Mouse (Mus musculus) layer of hippocampus, adult 9-10 months (tissue): ENCODE data around the gene Flnb.

ENCODE experiments used
- DNase-seq: peaks from one replicate; pipeline ENCODE4 v3.0.0; 2022; ENCODE audit warnings: low spot score

Gene Flnb

GRCm38 (mm10) chr14:7863199-7863598, 45.4 kb downstream of the Flnb start:
- no peak for DNase-seq

GRCm38 (mm10) chr14:7863871-7864505, 46.2 kb downstream of the Flnb start:
- no peak for DNase-seq

DNA sequence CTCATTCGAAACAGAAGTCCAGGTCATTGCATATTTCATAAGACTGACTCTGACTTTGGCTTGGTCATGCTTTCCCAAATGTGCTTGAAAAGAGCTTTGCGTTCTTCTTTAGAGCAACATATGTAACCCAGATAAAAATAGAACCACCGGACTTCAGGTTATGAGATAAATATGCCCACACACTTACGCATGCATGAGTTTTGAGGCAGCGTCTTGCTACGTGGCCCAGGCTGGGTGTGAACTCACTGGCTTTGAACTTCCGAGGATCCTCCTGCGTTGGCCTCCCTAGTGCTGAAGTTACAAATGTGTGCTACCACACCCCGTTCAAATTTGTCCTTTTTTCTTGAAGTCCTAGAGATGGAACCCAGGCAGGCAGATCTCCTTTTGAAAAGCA, 46.7 kb downstream of the Flnb start:
- no peak for DNase-seq

DNA sequence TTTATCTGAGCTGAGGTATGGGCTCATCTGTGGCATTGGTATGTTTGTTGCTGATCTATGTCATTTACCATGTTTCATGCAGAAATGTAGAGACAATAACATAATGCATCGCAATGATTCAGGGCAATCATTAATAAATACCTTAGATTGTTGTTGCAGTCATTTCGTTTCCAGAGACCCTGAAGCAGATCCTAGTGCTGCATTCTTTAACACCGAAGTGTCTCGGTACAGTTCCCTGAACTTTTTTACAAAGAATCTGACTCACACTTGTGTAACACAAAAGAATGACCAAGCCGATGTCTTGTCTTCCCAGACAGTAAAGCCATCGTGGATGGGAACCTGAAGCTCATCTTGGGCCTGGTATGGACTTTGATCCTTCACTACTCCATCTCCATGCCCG, 49.5 kb downstream of the Flnb start:
- DNase-seq: no peak

DNA sequence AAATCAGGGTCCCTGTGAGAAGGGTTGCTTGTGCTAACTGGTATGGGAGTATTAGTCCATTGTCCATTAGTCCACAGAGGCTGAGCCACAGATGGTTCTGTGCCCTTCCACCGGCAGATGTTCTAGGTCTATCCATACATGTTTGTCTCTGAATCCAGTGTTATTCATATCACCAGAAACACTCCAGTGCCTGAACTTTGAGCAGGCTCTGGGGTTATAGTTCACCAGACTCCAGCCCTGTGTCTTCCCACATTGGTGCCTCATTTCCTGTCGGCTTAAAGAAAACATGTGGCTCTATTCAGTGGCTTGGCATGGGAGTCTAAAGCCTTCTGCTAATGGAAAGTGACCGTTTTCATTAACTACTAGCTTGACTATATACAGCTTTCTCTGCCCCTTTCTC, 50.1 kb downstream of the Flnb start:
- no peak for DNase-seq

- DNase-seq: no peak
These were observed 52.0 kb downstream of the Flnb start for GRCm38 (mm10) chr14:7869796-7870195.

DNA sequence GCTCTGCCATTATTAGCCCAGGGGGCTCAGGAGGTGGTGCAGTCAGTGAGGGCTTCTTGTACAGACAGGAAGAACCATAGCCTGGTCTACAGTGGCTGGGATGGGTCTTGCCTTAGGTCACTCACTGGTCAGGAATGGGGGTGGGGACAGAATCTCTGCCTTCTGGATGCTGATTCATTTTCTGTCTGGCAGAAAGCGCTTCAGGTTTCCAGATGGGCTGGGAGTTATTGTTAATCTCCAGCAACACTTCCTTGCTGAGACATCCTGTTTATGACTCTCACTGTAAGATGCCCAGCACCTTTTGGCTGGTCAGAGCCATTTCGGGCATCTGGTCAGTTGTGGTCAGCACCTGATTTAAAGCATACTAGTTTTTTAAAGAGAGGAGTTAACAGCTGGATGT, 55.8 kb downstream of the Flnb start:
- DNase-seq: no peak

DNA sequence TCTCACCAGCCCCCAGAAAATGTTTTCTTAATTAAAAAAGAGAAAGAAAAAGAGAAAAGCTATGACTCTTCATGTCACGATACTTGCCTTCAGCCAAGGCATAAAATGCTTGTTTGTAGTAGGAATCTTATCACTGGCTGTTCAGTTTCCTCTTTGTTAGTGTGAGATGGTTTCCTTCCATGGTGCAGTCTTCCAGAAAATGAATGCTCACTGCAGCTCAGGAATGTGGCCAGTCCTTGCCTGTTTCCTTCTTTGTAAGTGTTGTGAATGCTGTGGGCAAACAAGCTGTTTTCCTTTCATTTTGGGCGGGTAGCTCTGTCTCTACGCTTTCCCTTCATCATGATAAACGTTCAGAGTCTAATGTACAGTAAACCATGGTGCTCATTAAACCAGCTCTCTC, 56.7 kb downstream of the Flnb start:
- DNase-seq: no peak

DNA sequence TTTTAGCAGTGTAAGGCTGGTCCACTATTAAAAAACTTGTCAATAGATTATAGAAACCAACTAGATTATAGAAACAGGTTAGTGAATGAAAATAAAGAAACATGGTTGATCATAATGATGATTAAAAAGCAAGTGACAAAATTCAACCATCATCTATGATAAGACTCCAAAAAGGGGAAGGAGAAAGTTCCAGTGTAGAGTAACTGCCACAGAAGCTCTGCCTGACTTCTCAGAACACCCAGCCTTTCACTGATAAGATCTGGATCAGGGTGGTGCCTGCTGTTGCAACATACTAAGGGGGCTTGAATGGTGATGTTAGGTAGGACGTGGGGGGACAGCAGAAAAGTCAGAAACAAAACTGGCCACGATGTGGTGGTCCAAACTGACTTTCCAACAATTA, 60.2 kb downstream of the Flnb start:
- DNase-seq: no peak

DNA sequence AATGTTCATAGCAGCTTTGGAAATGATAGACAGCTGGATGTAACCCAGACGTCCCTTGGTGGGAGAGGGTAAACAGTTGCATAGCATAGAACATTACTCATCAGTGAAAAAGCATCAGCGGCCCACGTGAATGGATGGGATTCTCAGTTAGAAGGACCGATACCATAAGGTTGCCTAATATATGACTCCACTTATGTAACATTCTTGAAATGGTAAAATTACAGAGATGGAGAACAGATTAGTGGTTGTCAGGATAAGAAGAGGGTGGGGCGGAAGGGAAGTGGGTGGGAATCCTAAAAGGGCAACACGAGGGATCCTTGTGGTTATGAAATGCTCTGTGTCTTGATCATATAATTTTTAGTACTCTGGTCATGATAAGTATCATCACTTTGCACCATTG, 62.6 kb downstream of the Flnb start:
- no peak for DNase-seq

GRCm38 (mm10) chr14:7881533-7881932, 63.8 kb downstream of the Flnb start:
- no peak for DNase-seq

- DNase-seq: no peak
These were observed 64.3 kb downstream of the Flnb start for GRCm38 (mm10) chr14:7882050-7882449.

DNA sequence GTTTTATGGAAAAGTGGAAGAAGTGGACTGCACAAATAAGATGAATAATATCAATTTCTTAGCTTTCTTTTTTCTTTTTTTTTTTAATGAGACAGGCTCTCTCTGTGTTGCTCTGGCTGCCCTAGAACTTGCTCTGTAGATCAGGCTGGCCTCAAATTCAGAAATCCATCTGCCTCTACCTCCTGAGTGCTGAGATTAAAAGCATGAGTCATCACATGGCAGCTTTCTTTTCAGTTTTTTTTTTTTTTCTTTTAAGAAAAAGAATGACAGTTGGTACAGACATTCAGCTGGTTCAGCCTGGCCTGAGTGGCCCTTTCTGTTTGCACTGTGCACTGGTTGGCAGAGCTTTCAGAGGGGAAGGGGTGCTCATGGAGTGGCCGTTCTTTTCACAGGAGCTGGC, 66.4 kb downstream of the Flnb start:
- no peak for DNase-seq

DNA sequence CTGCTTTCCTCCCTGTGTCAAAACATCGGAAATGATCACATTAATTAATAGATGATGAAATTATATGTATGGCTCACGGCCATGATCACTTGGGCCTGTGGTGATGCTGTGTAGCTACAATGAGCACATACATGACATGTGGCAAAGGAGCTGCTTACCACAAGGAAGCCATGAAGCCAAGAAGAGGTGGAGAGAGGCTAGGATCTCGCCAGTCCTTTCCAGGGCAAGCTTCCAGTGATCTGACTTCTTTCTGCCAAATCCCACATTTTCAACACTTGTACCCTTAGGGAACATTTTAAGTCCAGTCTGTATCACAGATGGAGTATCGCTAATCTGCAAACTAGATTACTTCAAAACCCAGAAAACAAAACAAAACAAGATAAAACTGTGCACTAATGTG, 67.1 kb downstream of the Flnb start:
- DNase-seq: no peak

- DNase-seq: no peak
These were observed 67.8 kb downstream of the Flnb start for GRCm38 (mm10) chr14:7885540-7885939.

DNA sequence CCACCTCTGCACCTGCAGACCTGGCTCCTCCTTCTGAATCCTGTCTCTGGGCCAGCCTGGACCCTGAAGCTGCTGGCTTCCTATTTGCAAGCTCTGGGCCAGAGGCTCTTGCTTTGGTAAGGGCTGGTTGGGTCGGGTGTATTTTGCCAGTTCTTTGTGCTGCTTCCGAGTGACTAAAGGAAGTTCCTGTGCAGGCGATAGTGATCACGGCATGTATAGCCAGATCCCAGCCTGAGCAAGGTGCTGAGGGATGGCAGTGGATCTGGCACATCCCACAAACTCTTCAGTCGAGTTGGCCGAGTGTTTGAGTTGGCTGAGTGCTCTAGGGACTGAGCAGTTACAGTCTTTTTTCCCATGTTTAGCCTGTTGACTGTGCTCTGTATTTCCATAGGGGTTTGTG, 68.3 kb downstream of the Flnb start:
- no peak for DNase-seq

DNA sequence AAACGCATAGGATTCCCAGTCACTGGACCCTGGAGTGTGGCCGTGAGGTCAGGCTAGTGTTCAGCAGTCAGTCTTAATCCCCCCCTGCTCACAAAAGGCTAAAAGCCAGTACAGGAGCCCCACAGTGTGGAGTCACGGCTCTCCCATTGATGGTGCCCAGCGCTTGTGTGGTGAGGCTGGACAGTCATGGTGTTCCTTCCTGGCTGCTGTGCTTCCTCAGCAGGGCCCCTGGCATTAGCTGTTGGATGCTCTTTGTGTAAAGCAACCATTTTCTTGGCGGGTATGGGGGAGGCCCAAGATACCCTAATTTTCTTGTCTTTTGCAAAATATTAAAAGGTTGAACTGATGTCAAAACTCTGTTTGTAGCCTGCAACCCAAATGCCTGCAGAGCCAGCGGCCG, 69.4 kb downstream of the Flnb start:
- DNase-seq: no peak

- no peak for DNase-seq
These were observed 70.5 kb downstream of the Flnb start for GRCm38 (mm10) chr14:7888294-7888693.

- DNase-seq: peak; percentile 42
These were observed 71.3 kb downstream of the Flnb start for GRCm38 (mm10) chr14:7888811-7889651.

DNA sequence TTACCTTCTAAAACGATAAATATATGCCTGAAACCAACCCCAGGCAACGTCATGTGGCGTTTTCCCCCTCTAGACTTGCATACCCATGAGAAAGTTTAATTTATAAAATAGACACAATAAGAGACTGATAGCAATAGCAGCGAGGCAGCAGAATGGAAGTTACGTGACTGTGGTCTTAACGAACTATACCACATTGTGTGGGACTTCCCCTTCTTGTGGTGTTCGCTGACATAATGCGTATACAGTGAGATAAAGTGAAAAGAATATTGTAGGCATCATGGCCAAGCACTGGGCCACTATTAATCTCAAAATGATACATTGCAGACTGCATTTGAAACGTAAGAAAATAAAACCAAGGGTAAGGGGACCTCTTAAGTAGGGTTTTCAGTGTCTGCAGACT, 72.1 kb downstream of the Flnb start:
- no peak for DNase-seq

DNA sequence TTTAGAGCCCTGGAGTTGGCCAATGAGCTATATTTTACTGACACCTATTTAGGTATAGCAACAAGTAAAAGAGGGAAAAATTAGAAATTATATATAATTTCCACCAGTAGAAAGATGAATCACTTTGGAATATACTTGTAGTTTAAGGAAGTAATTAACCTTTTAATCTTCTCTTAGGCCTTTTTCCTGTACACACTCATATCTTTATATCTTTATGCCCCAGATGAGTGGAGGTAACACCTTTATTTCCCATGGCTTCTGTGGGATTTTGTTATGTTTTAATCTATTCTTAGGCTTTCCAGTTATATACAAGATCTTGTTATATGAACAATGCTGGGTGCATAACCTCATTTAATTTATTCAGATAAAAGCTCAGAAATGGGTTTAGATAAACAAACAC, 73.6 kb downstream of the Flnb start:
- no peak for DNase-seq

DNA sequence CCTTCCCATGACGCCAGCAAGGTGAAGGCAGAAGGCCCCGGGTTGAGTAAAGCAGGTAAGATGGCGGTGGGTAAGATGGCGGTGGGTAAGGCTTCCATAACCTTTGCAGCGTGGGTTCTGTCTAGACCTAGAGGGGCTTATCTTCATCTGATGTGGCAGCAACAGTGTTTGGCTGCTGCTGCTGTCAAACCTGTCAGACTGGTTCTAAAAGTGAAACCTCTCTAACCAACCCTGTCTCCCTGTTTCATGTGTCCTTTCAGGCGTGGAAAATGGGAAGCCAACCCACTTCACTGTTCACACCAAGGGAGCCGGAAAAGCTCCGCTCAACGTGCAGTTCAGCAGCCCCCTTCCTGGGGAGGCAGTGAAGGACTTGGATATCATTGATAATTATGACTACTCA, 78.4 kb downstream of the Flnb start:
- DNase-seq: no peak

GRCm38 (mm10) chr14:7896699-7897098, 78.9 kb downstream of the Flnb start:
- no peak for DNase-seq

GRCm38 (mm10) chr14:7899986-7900385, 82.2 kb downstream of the Flnb start:
- DNase-seq: no peak
